8 mouse cellular contexts compared by ENCODE assay signal in the genomic region with DNA sequence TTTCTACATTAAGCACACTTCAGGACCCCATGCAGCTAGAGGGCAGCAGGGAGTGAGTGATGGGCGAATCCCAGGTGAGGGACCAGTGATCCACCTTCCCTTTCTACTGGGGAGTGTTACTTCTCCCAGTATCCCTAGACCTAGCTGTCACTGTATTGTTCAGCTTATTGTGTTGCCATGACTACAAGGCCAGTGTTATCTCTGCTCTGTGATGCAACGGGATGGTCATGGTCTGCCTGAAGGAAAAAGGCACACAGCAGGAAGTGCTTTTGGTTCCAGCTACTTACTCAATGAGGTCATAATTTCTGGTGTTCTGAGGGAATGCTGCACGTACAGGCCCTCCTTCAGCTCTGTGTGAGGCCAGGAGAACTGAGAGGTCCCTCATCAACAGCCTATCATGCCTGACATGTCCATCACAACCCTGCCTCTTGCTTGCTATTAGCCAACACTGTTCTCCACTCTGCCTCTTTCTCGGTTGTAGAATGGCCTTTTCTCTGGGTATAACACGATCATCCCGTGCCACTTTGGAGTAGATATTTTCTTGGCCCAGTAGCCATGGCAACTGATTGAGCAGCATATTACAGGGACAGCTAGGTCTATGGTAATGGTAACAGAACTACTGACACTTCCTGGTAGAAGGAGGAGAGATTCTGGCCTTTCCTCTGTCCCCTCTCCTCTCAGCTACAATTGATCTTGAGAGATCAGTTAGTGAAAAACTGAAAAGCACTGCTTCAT.
DNase-seq lines count a peak whose midpoint lies in the region; ATAC-seq and TF ChIP-seq lines count a peak whose summit lies in the region.

No protein-coding gene starts in this region.

- no peak for TF ChIP-seq POLR2A in lung, adult 2 months (IDR thresholded peaks at IDR 0.05; ENCODE audit: borderline replicate concordance, extremely low read depth, low read depth, low read length)

- peak; percentile 76 for DNase-seq in lung, postnatal 0 days (ENCODE audit: low spot score)
- no peak for DNase-seq in lung, adult 2 months
- no peak for DNase-seq in frontal cortex, postnatal 14 days (ENCODE audit: low spot score in 2 of 2)
- DNase-seq in thymus, postnatal 14 days, result no peak
- no peak for DNase-seq in spleen, postnatal 4 days (ENCODE audit: low spot score in 2 of 2)

- H3K4me2 ChIP-seq in lung, postnatal 0 days (replicated peaks; ENCODE audit: low read depth, low read length), result no peak overlapping the region
- no peak overlapping the region for H3K4me2 ChIP-seq in hindbrain, embryonic 15.5 days
- no peak overlapping the region for H3K4me2 ChIP-seq in neural tube, embryonic 15.5 days

- H3K9ac ChIP-seq in lung, postnatal 0 days (replicated peaks; ENCODE audit: low read depth), result no peak overlapping the region
- no peak overlapping the region for H3K9ac ChIP-seq in hindbrain, embryonic 15.5 days
- H3K9ac ChIP-seq in neural tube, embryonic 15.5 days (replicated peaks), result no peak overlapping the region

- peak; percentile 81 for ATAC-seq in lung, postnatal 0 days
- ATAC-seq in common myeloid progenitor, adult 5-6 weeks (replicated peaks; ENCODE audit: low read depth, poor library complexity, severe bottlenecking), result peak; percentile 50
- ATAC-seq in hindbrain, embryonic 15.5 days (ENCODE audit: low FRiP score, low read depth), result peak; percentile 78
- ATAC-seq in neural tube, embryonic 15.5 days (ENCODE audit: low FRiP score), result peak; percentile 67

- WGBS in lung, postnatal 0 days, result 50% methylated on average over 6 of the region's 6 CpGs
- WGBS in lung, adult 2 months, result 59% methylated on average over 6 of the region's 6 CpGs
- WGBS in hindbrain, embryonic 15.5 days, result 19% methylated on average over 6 of the region's 6 CpGs
- WGBS in neural tube, embryonic 15.5 days, result 34% methylated on average over 6 of the region's 6 CpGs

- H3K27ac ChIP-seq in lung, postnatal 0 days (ENCODE audit: low read length), result no peak overlapping the region
- H3K27ac ChIP-seq in hindbrain, embryonic 15.5 days (replicated peaks), result peak overlapping the region; percentile 55
- H3K27ac ChIP-seq in neural tube, embryonic 15.5 days (replicated peaks), result no peak overlapping the region

- no peak overlapping the region for H3K4me3 ChIP-seq in lung, postnatal 0 days (ENCODE audit: low read depth, low read length)
- no peak overlapping the region for H3K4me3 ChIP-seq in lung, adult 2 months (replicated peaks; ENCODE audit: extremely low read depth, low read depth, low read length)
- no peak overlapping the region for H3K4me3 ChIP-seq in hindbrain, embryonic 15.5 days
- no peak overlapping the region for H3K4me3 ChIP-seq in neural tube, embryonic 15.5 days (replicated peaks)

- no peaks in the 10 kb centered on the region for H3K36me3 ChIP-seq in lung, postnatal 0 days (ENCODE audit: insufficient read depth, low read length)
- no peaks in the 10 kb centered on the region for H3K36me3 ChIP-seq in hindbrain, embryonic 15.5 days
- no peaks in the 10 kb centered on the region for H3K36me3 ChIP-seq in neural tube, embryonic 15.5 days

- TF ChIP-seq CTCF in lung, postnatal 0 days (IDR thresholded peaks at IDR 0.05), result peak; percentile 40
- no peak for TF ChIP-seq CTCF in lung, adult 2 months (IDR thresholded peaks at IDR 0.05; ENCODE audit: insufficient read depth, low read length)

- peaks cover 3% of the 10 kb centered on the region; the same call in 1 of the 2 replicates for H3K4me1 ChIP-seq in lung, postnatal 0 days (ENCODE audit: insufficient read depth, low read depth, low read length)
- H3K4me1 ChIP-seq in lung, adult 2 months (ENCODE audit: control insufficient read depth, insufficient read depth, low read length), result peaks cover 3% of the 10 kb centered on the region; the same call in 1 of the 2 replicates
- peaks cover 26% of the 10 kb centered on the region for H3K4me1 ChIP-seq in hindbrain, embryonic 15.5 days (replicated peaks)
- peaks cover 38% of the 10 kb centered on the region for H3K4me1 ChIP-seq in neural tube, embryonic 15.5 days

- H3K27me3 ChIP-seq in lung, postnatal 0 days (replicated peaks; ENCODE audit: insufficient read depth, low read length), result no peaks in the 10 kb centered on the region
- H3K27me3 ChIP-seq in hindbrain, embryonic 15.5 days, result no peaks in the 10 kb centered on the region
- H3K27me3 ChIP-seq in neural tube, embryonic 15.5 days (replicated peaks), result no peaks in the 10 kb centered on the region

- no peak for TF ChIP-seq EP300 in lung, postnatal 0 days (IDR thresholded peaks at IDR 0.05)

- no peaks in the 10 kb centered on the region for H3K9me3 ChIP-seq in lung, postnatal 0 days (ENCODE audit: low read length)
- H3K9me3 ChIP-seq in hindbrain, embryonic 15.5 days, result no peaks in the 10 kb centered on the region
- no peaks in the 10 kb centered on the region for H3K9me3 ChIP-seq in neural tube, embryonic 15.5 days (replicated peaks)
